Mouse (Mus musculus) CD4-positive naive resting alpha-beta T cell, adult 57 days (primary cell): ENCODE measurements around the gene Nr2c1. TPM values are rescaled to one million over a fixed set of nuclear protein-coding genes. Genes with fewer than 3 reads are reported as not detected.

Experiments
- total RNA-seq: library from RNA; stranded (reverse); gene quantifications from one replicate; pipeline ENCODE4 v1.2.4, GENCODE M21; 2023

The Nr2c1 gene
- 9.0 TPM for total RNA-seq

GRCm38 (mm10) chr10:94147756-94148531 is at the start of gene Nr2c1:
Nr2c1 (plus strand) TSS chr10:94148023.

GRCm38 (mm10) chr10:94198482-94199405 is 50.9 kb downstream of the Nr2c1 start, which contains the start of gene Ndufa12:
Ndufa12 (plus strand) TSS chr10:94198720.

Other genes starting within 250 kb of the Nr2c1 start
- 23.7 TPM for gene Vezt, start 112.2 kb upstream of the Nr2c1 start, total RNA-seq
- 7.3 TPM for gene Fgd6, start 112.0 kb upstream of the Nr2c1 start, total RNA-seq
- gene Ndufa12, start 50.7 kb downstream of the Nr2c1 start, total RNA-seq: 44.5 TPM
- gene Gm4792, start 150.7 kb downstream of the Nr2c1 start, total RNA-seq: not detected
- gene Tmcc3, start 163.9 kb downstream of the Nr2c1 start, total RNA-seq: 8.9 TPM